Mouse (Mus musculus) neural tube, embryonic 12.5 days (tissue): Measurements from ENCODE around the gene Tgfb1i1. TPM values are rescaled to one million over a fixed set of nuclear protein-coding genes. Genes with fewer than 3 reads are reported as not detected.
A peak's percentile ranks its signal among the peaks of the same experiment; 100 is the strongest.

Source experiments
- ATAC-seq: fragments of 200-750 bp; cut with Nextera tagmentation; 2 replicates; pipeline ENCODE4 v1.8.0; 2017; ENCODE audit warnings: low read depth, mild to moderate bottlenecking, moderate TSS enrichment, moderate library complexity; ENCODE audit not compliant: low FRiP score
- H3K27ac ChIP-seq: fragments of 300-500 bp; sonication (generic); 2 replicates; pipeline ENCODE4 v1.5.1; 2016
- H3K27me3 ChIP-seq: fragments of 300-500 bp; sonication (generic); replicated peaks from 2 replicates; pipeline ENCODE4 v1.6.1; 2016; ENCODE audit warnings: mild to moderate bottlenecking
- H3K36me3 ChIP-seq: fragments of 300-500 bp; sonication (generic); 2 replicates; pipeline ENCODE4 v1.6.1; 2016; ENCODE audit warnings: mild to moderate bottlenecking
- H3K4me1 ChIP-seq: fragments of 300-500 bp; sonication (generic); 2 replicates; pipeline ENCODE4 v1.6.1; 2016
- H3K4me2 ChIP-seq: fragments of 300-500 bp; sonication (generic); replicated peaks from 2 replicates; pipeline ENCODE4 v1.6.1; 2016; ENCODE audit warnings: mild to moderate bottlenecking
- H3K4me3 ChIP-seq: fragments of 300-500 bp; sonication (generic); 2 replicates; pipeline ENCODE4 v1.5.1; 2016
- H3K9ac ChIP-seq: fragments of 300-500 bp; sonication (generic); 2 replicates; pipeline ENCODE4 v1.6.1; 2016; ENCODE audit warnings: mild to moderate bottlenecking
- H3K9me3 ChIP-seq: fragments of 300-500 bp; sonication (generic); 2 replicates; pipeline ENCODE4 v1.6.1; 2016; ENCODE audit warnings: mild to moderate bottlenecking
- WGBS: fragments of 180-500 bp; shearing (Covaris S2); methylation state at CpG from one replicate; pipeline ENCODE4 v1.1.7; 2016; 5-methylcytosine and 5-hydroxymethylcytosine counted together
- polyA plus RNA-seq: library from polyadenylated mRNA; unstranded; fragments of >200 nt; fragmentation: Nextera tagmentation; extraction: Ambion mirVana; gene quantifications from 2 replicates; pipeline ENCODE4 v1.2.1, GENCODE M21; 2016

The Tgfb1i1 gene
- polyA plus RNA-seq, result 38.1 and 38.3 TPM in 2 replicates

GRCm38 (mm10) chr7:128246496-128247391 lies at the start of gene Tgfb1i1:
Gene Tgfb1i1 (plus strand): TSS chr7:128246812.
- Histone ChIP-seq H3K36me3 (peaks cover 32% of the 10 kb centered on the region), H3K4me3 (peak within 1 kb of the TSS; percentile 41), H3K27ac (peak within 1 kb of the TSS; percentile 54; the same call in 1 of the 2 replicates), H3K27me3 (0 out of 2 replicates have a peak, but pooled peaks cover 5% of the 10 kb centered on the region), H3K9me3 (no peaks in the 10 kb centered on the region), H3K4me1 (peaks cover 9% of the 10 kb centered on the region), H3K4me2 (peak within 1 kb of the TSS; percentile 73), H3K9ac (peak within 1 kb of the TSS; percentile 63)
- 2% methylated on average over 21 of the region's 30 CpGs for WGBS
- ATAC-seq, result peak; percentile 54

DNA sequence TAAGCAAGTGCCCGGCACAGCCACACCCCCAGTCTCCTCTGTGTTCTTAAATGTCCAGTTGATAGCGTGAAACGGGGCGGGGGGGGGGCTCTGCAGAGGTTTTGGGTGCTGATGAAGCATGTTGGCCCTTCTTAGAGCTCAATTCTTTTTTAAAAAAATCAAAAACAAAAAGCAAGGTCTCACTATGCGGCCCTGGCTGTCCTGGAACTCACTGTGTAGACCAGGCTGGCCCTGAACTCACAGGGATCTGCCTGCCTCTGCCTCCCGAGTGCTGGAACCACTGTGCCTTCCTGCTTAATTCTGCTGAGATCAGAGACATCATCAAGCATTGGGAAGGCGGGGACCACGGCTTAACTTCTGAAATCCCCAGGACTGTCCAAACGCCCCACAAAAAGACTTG lies 45.0 kb upstream of the Tgfb1i1 start:
- Histone ChIP-seq H3K4me3 (no peak overlapping the region), H3K9me3 (no peaks in the 10 kb centered on the region), H3K4me1 (no peaks in the 10 kb centered on the region), H3K27me3 (no peaks in the 10 kb centered on the region), H3K9ac (no peak overlapping the region), H3K27ac (no peak overlapping the region), H3K4me2 (no peak overlapping the region), H3K36me3 (no peaks in the 10 kb centered on the region)
- WGBS, result 91% methylated on average over 9 of the region's 9 CpGs
- no peak for ATAC-seq

- Histone ChIP-seq H3K4me3 (no peak overlapping the region), H3K4me1 (no peaks in the 10 kb centered on the region), H3K27me3 (no peaks in the 10 kb centered on the region), H3K27ac (no peak overlapping the region), H3K9me3 (no peaks in the 10 kb centered on the region), H3K9ac (no peak overlapping the region), H3K4me2 (no peak overlapping the region), H3K36me3 (no peaks in the 10 kb centered on the region)
- 84% methylated on average over 9 of the region's 9 CpGs for WGBS
- no peak for ATAC-seq
These were observed 43.5 kb upstream of the Tgfb1i1 start for GRCm38 (mm10) chr7:128203071-128203470.

- no peak overlapping the region for H3K4me2 ChIP-seq
- H3K9me3 ChIP-seq, result no peaks in the 10 kb centered on the region
- H3K27me3 ChIP-seq, result no peaks in the 10 kb centered on the region
- no peak overlapping the region for H3K9ac ChIP-seq
- H3K36me3 ChIP-seq, result no peaks in the 10 kb centered on the region
- no peaks in the 10 kb centered on the region for H3K4me1 ChIP-seq
- no peak overlapping the region for H3K4me3 ChIP-seq
- ATAC-seq, result no peak
- H3K27ac ChIP-seq, result no peak overlapping the region
- 89% methylated on average over 8 of the region's 8 CpGs for WGBS
These were observed 42.4 kb upstream of the Tgfb1i1 start for GRCm38 (mm10) chr7:128204179-128204578.

DNA sequence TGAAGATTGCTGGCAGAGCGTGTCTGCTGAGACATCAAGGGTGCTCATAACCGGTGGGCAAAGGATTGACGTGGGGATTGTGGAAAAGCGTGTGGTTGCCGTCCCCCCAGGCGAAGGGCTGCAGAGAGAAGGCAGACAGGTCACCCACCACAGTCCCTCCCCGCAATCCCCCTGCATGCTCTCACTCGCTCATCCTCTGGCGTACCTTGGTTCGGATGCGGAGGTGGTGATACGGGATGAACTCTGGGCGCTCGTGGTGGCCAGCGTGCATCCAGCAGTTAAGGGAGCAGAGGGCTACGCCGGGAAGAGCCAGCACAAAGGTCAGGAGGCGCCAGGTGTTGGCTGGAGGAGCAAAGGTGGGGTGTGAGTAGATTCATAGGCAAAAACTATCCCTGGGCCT lies 40.9 kb upstream of the Tgfb1i1 start:
- no peak overlapping the region for H3K4me2 ChIP-seq
- no peaks in the 10 kb centered on the region for H3K27me3 ChIP-seq
- H3K9ac ChIP-seq, result no peak overlapping the region
- no peak overlapping the region for H3K27ac ChIP-seq
- H3K9me3 ChIP-seq, result no peaks in the 10 kb centered on the region
- ATAC-seq, result no peak
- WGBS, result 88% methylated on average over 18 of the region's 18 CpGs
- no peak overlapping the region for H3K4me3 ChIP-seq
- H3K4me1 ChIP-seq, result no peaks in the 10 kb centered on the region
- no peaks in the 10 kb centered on the region for H3K36me3 ChIP-seq

DNA sequence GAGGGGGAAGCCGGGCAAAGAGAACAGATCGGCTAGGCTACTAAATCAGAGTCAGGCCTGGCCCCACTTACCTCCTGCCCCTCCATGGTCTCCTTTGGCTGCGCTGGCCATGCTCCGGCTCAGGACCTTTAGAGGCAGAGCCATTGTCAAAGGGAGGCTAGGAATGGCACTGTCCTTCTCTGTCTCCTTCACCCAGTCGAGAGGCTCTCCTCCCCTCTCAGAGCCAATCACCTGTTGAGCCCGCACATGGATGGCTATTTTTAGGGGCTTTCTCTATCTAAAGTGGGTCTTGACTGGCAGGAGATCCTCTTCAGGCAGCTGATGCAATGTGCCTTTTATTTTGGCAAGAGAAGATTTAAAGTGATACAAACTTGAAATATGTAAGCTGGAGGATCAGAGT lies 40.5 kb upstream of the Tgfb1i1 start, which contains the start of gene Cox6a2:
TSS of gene Cox6a2 (minus strand) at position 236 of the 400 bp plus-strand sequence.
- Histone ChIP-seq H3K27ac (no peak within 1 kb of the TSS), H3K4me1 (no peaks in the 10 kb centered on the region), H3K4me3 (no peak within 1 kb of the TSS), H3K9me3 (no peaks in the 10 kb centered on the region), H3K27me3 (no peaks in the 10 kb centered on the region), H3K36me3 (no peaks in the 10 kb centered on the region), H3K9ac (no peak within 1 kb of the TSS), H3K4me2 (no peak within 1 kb of the TSS)
- whole genome bisulfite sequencing, result 82% methylated on average over 6 of the region's 6 CpGs
- no peak for ATAC-seq

GRCm38 (mm10) chr7:128208187-128208586 lies 38.4 kb upstream of the Tgfb1i1 start:
- Histone ChIP-seq H3K9ac (no peak overlapping the region), H3K4me3 (no peak overlapping the region), H3K27ac (no peak overlapping the region), H3K27me3 (no peaks in the 10 kb centered on the region), H3K4me2 (no peak overlapping the region), H3K9me3 (no peaks in the 10 kb centered on the region), H3K4me1 (no peaks in the 10 kb centered on the region), H3K36me3 (no peaks in the 10 kb centered on the region)
- no peak for ATAC-seq
- 11% methylated on average over 4 of the region's 4 CpGs for WGBS

DNA sequence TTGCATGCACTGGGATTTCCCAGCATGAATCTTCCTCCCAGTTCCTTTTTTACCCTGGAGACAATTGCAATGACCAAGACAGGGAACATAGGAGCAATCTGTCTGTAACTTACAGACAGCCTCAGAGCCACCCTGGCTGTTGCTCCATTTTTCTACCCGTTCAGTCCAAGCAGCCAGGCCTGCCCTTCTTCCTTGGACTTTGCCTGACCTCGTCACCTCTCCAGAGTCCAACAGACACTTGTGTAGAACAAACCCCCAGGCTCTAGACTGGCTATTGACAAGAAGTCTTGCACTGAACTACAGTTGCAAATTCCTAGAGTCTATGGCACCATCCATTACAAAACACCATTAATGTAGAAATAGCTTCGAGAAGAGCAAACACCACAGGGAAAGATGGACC lies 36.8 kb upstream of the Tgfb1i1 start:
- H3K4me1 ChIP-seq, result no peaks in the 10 kb centered on the region
- 60% methylated on average over 3 of the region's 3 CpGs for WGBS
- ATAC-seq, result no peak

DNA sequence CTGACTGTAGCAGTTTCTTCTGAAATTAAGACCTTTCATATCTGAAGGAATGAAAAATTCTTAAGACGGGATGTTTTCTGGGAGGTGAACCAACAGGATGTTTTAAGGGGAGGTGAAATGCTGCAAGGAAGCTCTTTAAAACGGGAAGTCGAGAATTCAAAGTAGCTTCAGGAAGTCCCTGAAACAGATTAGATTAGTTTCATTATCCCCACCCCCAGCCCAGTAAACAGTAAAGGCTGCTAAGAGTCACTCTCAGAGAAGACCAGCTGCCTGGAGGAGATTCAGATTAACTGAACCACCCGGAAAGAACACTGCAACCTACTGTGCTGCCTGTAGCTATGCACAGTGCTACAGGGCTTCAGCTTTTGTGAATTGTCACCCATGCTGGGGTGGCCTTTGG lies 26.7 kb upstream of the Tgfb1i1 start:
- H3K4me1 ChIP-seq, result no peaks in the 10 kb centered on the region
- no peak for ATAC-seq
- no peaks in the 10 kb centered on the region for H3K36me3 ChIP-seq
- H3K4me2 ChIP-seq, result no peak overlapping the region
- no peaks in the 10 kb centered on the region for H3K9me3 ChIP-seq
- no peak overlapping the region for H3K27ac ChIP-seq
- H3K4me3 ChIP-seq, result no peak overlapping the region
- 88% methylated on average over 4 of the region's 4 CpGs for WGBS
- no peaks in the 10 kb centered on the region for H3K27me3 ChIP-seq
- no peak overlapping the region for H3K9ac ChIP-seq

More for the DNA sequence above, 36.8 kb upstream of the Tgfb1i1 start:
- H3K4me3 ChIP-seq, result no peak overlapping the region
- no peak overlapping the region for H3K9ac ChIP-seq
- H3K36me3 ChIP-seq, result no peaks in the 10 kb centered on the region
- H3K9me3 ChIP-seq, result no peaks in the 10 kb centered on the region
- H3K4me2 ChIP-seq, result no peak overlapping the region
- no peaks in the 10 kb centered on the region for H3K27me3 ChIP-seq
- no peak overlapping the region for H3K27ac ChIP-seq

- WGBS, result 92% methylated on average over 3 of the region's 3 CpGs
- no peak for ATAC-seq
- H3K9me3 ChIP-seq, result no peaks in the 10 kb centered on the region
- no peaks in the 10 kb centered on the region for H3K27me3 ChIP-seq
- H3K9ac ChIP-seq, result no peak overlapping the region
- H3K4me3 ChIP-seq, result no peak overlapping the region
- no peaks in the 10 kb centered on the region for H3K4me1 ChIP-seq
- no peak overlapping the region for H3K27ac ChIP-seq
- H3K4me2 ChIP-seq, result no peak overlapping the region
- no peaks in the 10 kb centered on the region for H3K36me3 ChIP-seq
These were observed 25.7 kb upstream of the Tgfb1i1 start for GRCm38 (mm10) chr7:128220936-128221335.

DNA sequence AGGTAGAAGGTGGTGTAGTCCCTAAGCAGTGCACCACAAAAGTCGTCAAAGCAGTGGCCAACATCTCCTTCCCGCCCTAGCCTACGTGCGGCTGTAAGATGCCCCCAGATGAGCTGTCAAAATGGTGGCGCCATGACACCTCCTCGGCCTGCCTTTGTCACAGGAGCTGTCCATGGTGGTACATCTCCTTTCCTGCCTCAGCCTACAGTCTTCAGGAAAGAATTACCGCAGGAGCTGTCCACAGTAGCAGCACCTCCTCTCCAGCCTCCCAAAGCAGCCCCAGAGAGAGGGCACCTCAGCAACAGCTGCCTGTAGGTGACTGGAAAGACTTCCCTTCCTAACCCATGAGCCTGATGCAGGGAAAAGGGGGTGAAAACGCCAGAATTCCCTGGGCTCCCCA lies 14.9 kb upstream of the Tgfb1i1 start:
- WGBS, result 46% methylated on average over 8 of the region's 8 CpGs
- H3K36me3 ChIP-seq, result no peaks in the 10 kb centered on the region
- no peaks in the 10 kb centered on the region for H3K9me3 ChIP-seq
- H3K27me3 ChIP-seq, result no peaks in the 10 kb centered on the region
- H3K4me1 ChIP-seq, result no peaks in the 10 kb centered on the region
- ATAC-seq, result no peak
- no peak overlapping the region for H3K9ac ChIP-seq
- no peak overlapping the region for H3K4me3 ChIP-seq
- no peak overlapping the region for H3K4me2 ChIP-seq
- no peak overlapping the region for H3K27ac ChIP-seq

DNA sequence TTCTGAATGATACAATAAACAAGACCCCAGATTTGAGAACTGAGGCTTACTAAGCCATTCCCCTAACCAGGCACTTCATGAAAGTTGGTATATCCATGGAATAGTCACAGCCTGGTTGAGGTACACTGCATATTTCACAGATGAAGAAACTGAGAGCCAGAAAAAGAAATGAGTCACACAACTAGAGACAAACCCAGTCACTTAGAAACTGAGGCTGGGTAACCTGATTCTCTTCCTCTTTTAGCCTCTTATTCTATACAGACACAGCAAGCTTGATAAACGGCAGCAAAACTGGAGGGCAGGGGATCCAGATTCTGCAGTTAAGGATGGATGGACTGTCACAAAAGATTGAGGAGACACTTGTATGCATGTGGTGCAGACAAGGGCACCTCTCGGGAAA lies 11.8 kb upstream of the Tgfb1i1 start:
- H3K4me1 ChIP-seq, result no peaks in the 10 kb centered on the region; the same call in none of the 2 replicates
- no peaks in the 10 kb centered on the region for H3K9me3 ChIP-seq
- H3K36me3 ChIP-seq, result 0 out of 2 replicates have a peak, but pooled peaks cover under 1% of the 10 kb centered on the region
- no peak overlapping the region for H3K4me3 ChIP-seq
- no peaks in the 10 kb centered on the region for H3K27me3 ChIP-seq
- no peak overlapping the region for H3K9ac ChIP-seq
- no peak for ATAC-seq
- WGBS, result 88% methylated on average over 2 of the region's 2 CpGs
- no peak overlapping the region for H3K4me2 ChIP-seq
- no peak overlapping the region for H3K27ac ChIP-seq
